In genomic region chr7:87586271-87586937, GRCm38 (mm10) we compare ENCODE assay signal across 11 mouse cellular contexts. TPM values are rescaled to one million over a fixed set of nuclear protein-coding genes. Genes with fewer than 3 reads are reported as not detected.
DNase-seq lines count a peak whose midpoint lies in the region; ATAC-seq and TF ChIP-seq lines count a peak whose summit lies in the region.
"Had no signal": no experiment of that assay in that cellular context is flagged by ENCODE, and none has a peak within 500 bp of the region (broad histone marks: within the 10 kb centered on the region; RNA-seq: fewer than 3 reads in every experiment).

No protein-coding gene starts in this region.

- peak overlapping the region; percentile 69 for H3K27ac ChIP-seq in forebrain, postnatal 0 days (ENCODE audit: low read depth, low read length)
- peak overlapping the region; percentile 49 for H3K27ac ChIP-seq in midbrain, postnatal 0 days (ENCODE audit: low read depth, low read length)
- H3K27ac ChIP-seq in embryonic facial prominence, embryonic 10.5 days (replicated peaks), result no peak overlapping the region
- H3K27ac ChIP-seq in kidney, embryonic 16.5 days (ENCODE audit: low read length), result no peak overlapping the region
- H3K27ac ChIP-seq: stomach, embryonic 15.5 days had no signal

- no peaks in the 10 kb centered on the region; the same call in 1 of the 2 replicates for H3K4me1 ChIP-seq in forebrain, postnatal 0 days (ENCODE audit: insufficient read depth)
- no peaks in the 10 kb centered on the region for H3K4me1 ChIP-seq in midbrain, postnatal 0 days (ENCODE audit: insufficient read depth, low read length)
- H3K4me1 ChIP-seq in embryonic facial prominence, embryonic 10.5 days, result peaks cover 8% of the 10 kb centered on the region
- H3K4me1 ChIP-seq in kidney, embryonic 16.5 days (ENCODE audit: insufficient read depth, low read length), result no peaks in the 10 kb centered on the region
- H3K4me1 ChIP-seq: stomach, embryonic 15.5 days had no signal

- H3K36me3 ChIP-seq in forebrain, postnatal 0 days (ENCODE audit: insufficient read depth), result no peaks in the 10 kb centered on the region
- no peaks in the 10 kb centered on the region for H3K36me3 ChIP-seq in midbrain, postnatal 0 days (ENCODE audit: insufficient read depth, low read length)
- H3K36me3 ChIP-seq in embryonic facial prominence, embryonic 10.5 days (replicated peaks), result no peaks in the 10 kb centered on the region
- no peaks in the 10 kb centered on the region for H3K36me3 ChIP-seq in kidney, embryonic 16.5 days (ENCODE audit: insufficient read depth, low read length)
- H3K36me3 ChIP-seq: stomach, embryonic 15.5 days had no signal

- peak overlapping the region; percentile 56 for H3K9ac ChIP-seq in forebrain, postnatal 0 days
- peak overlapping the region; percentile 46 for H3K9ac ChIP-seq in midbrain, postnatal 0 days (replicated peaks; ENCODE audit: low read length, poor library complexity, severe bottlenecking)
- no peak overlapping the region for H3K9ac ChIP-seq in kidney, embryonic 16.5 days (replicated peaks; ENCODE audit: low read length)
- H3K9ac ChIP-seq: stomach, embryonic 15.5 days had no signal

- H3K27me3 ChIP-seq in forebrain, postnatal 0 days (ENCODE audit: insufficient read depth, low read length), result no peaks in the 10 kb centered on the region
- no peaks in the 10 kb centered on the region for H3K27me3 ChIP-seq in midbrain, postnatal 0 days (ENCODE audit: insufficient read depth, low read length)
- peaks cover 44% of the 10 kb centered on the region for H3K27me3 ChIP-seq in embryonic facial prominence, embryonic 10.5 days (replicated peaks; ENCODE audit: low read depth, poor library complexity, severe bottlenecking)
- H3K27me3 ChIP-seq in kidney, embryonic 16.5 days (ENCODE audit: insufficient read depth, low read length), result peaks cover 18% of the 10 kb centered on the region

- no peaks in the 10 kb centered on the region for H3K9me3 ChIP-seq in forebrain, postnatal 0 days (ENCODE audit: low read length)
- H3K9me3 ChIP-seq in midbrain, postnatal 0 days (ENCODE audit: low read length), result no peaks in the 10 kb centered on the region
- no peaks in the 10 kb centered on the region for H3K9me3 ChIP-seq in embryonic facial prominence, embryonic 10.5 days
- no peaks in the 10 kb centered on the region for H3K9me3 ChIP-seq in kidney, embryonic 16.5 days (ENCODE audit: low read length)
- H3K9me3 ChIP-seq: stomach, embryonic 15.5 days had no signal

- H3K4me3 ChIP-seq in forebrain, postnatal 0 days (ENCODE audit: low read depth, low read length), result peak overlapping the region; percentile 64
- peak overlapping the region; percentile 47 for H3K4me3 ChIP-seq in midbrain, postnatal 0 days (ENCODE audit: low read depth, low read length)
- H3K4me3 ChIP-seq in embryonic facial prominence, embryonic 10.5 days, result no peak overlapping the region
- no peak overlapping the region for H3K4me3 ChIP-seq in kidney, embryonic 16.5 days (ENCODE audit: low read length)
- H3K4me3 ChIP-seq: stomach, embryonic 15.5 days had no signal

- WGBS in forebrain, postnatal 0 days, result 9% methylated on average over 10 of the region's 10 CpGs
- WGBS in midbrain, postnatal 0 days, result 4% methylated on average over 10 of the region's 10 CpGs
- WGBS in embryonic facial prominence, embryonic 10.5 days, result 14% methylated on average over 10 of the region's 10 CpGs
- 17% methylated on average over 10 of the region's 10 CpGs for WGBS in kidney, embryonic 16.5 days

- peak; percentile 51 to 63 for DNase-seq in cerebellum, postnatal 10 days
- DNase-seq in cerebellum, adult 9-11 months, result no peak
- DNase-seq in forebrain, postnatal 0 days, result peak; percentile 82
- peak; percentile 54 to 64 for DNase-seq in layer of hippocampus, postnatal 14 days (ENCODE audit: low spot score in 2 of 2)
- peak; percentile 84 for DNase-seq in midbrain, postnatal 0 days (ENCODE audit: low spot score)
- no peak for DNase-seq in embryonic facial prominence, embryonic 10.5 days (ENCODE audit: low spot score)
- no peak for DNase-seq in retina, postnatal 1 day
- DNase-seq: gastrocnemius, postnatal 14 days; lung, postnatal 14 days had no signal

- ATAC-seq in forebrain, postnatal 0 days, result peak; percentile 81
- peak; percentile 52; the same call in 1 of the 2 replicates for ATAC-seq in midbrain, postnatal 0 days (ENCODE audit: low FRiP score)
- no peak for ATAC-seq in kidney, embryonic 16.5 days (ENCODE audit: low FRiP score, low TSS enrichment)

- H3K4me2 ChIP-seq in forebrain, postnatal 0 days (ENCODE audit: low read depth), result peak overlapping the region; percentile 76
- H3K4me2 ChIP-seq in midbrain, postnatal 0 days (ENCODE audit: low read depth, low read length, poor library complexity, severe bottlenecking), result peak overlapping the region; percentile 67
- H3K4me2 ChIP-seq in kidney, embryonic 16.5 days (replicated peaks; ENCODE audit: low read depth, low read length), result no peak overlapping the region
- H3K4me2 ChIP-seq: stomach, embryonic 15.5 days had no signal

- TF ChIP-seq CTCF in forebrain, postnatal 0 days (IDR thresholded peaks at IDR 0.05; ENCODE audit: low read depth), result peak; percentile 61
- peak; percentile 71 for TF ChIP-seq CTCF in midbrain, postnatal 0 days (IDR thresholded peaks at IDR 0.05)

RNA-seq across cellular contexts. Expression of gene Grm5, which starts 2.4 kb away (rescaled TPM):
- 189 and 223 TPM in 2 replicates for total RNA-seq in forebrain, postnatal 0 days (2014; rRNA removed)
- polyA plus RNA-seq in forebrain, postnatal 0 days (2015; fragmentation: Nextera tagmentation; extraction: Ambion mirVana), result 48.1 and 67.0 TPM in 2 replicates
- total RNA-seq in layer of hippocampus, postnatal 14 days (2021), result 100 to 1,000 TPM; 225 to 229 TPM
- 237 and 275 TPM in 2 replicates for total RNA-seq in midbrain, postnatal 0 days (2014; rRNA removed)
- polyA plus RNA-seq in midbrain, postnatal 0 days (2015; fragmentation: Nextera tagmentation; extraction: Ambion mirVana), result 63.6 and 73.6 TPM in 2 replicates
- 0.07 TPM in 1 of 2 replicates, not detected in the other for polyA plus RNA-seq in embryonic facial prominence, embryonic 10.5 days (2016; fragmentation: Nextera tagmentation; extraction: Ambion mirVana)
- not detected in 2 replicates for polyA plus RNA-seq in kidney, embryonic 16.5 days (2015; fragmentation: Nextera tagmentation; extraction: Ambion mirVana)

Comparison
In these comparisons a context has a peak if more than half of its experiments do, and no peak if none do; other contexts are left out.
1. DNase-seq: peak in cerebellum, postnatal 10 days (2 of 2), forebrain, postnatal 0 days (single experiment), layer of hippocampus, postnatal 14 days (2 of 2) and midbrain, postnatal 0 days (single experiment); none in cerebellum, adult 9-11 months (single experiment), embryonic facial prominence, embryonic 10.5 days (single experiment) and retina, postnatal 1 day (single experiment).
2. H3K27ac ChIP-seq: peak in forebrain, postnatal 0 days (single experiment) and midbrain, postnatal 0 days (single experiment); none in embryonic facial prominence, embryonic 10.5 days (single experiment) and kidney, embryonic 16.5 days (single experiment).
3. H3K4me3 ChIP-seq: peak in forebrain, postnatal 0 days (single experiment) and midbrain, postnatal 0 days (single experiment); none in embryonic facial prominence, embryonic 10.5 days (single experiment) and kidney, embryonic 16.5 days (single experiment).
4. RNA of gene Grm5, which starts 2.4 kb away (polyA plus RNA-seq): 63.6 to 73.6 TPM in midbrain, postnatal 0 days and 48.1 to 67.0 TPM in forebrain, postnatal 0 days; 0.07 TPM in embryonic facial prominence, embryonic 10.5 days and not detected in kidney, embryonic 16.5 days; every median in the first group is over 10 times any median in the second.